Mouse (Mus musculus): ENCODE measurements at regions not wholly inside any gene's neighbourhood (a gene's known extent, or its start where the extent isn't known, plus 50 kb on each side); places are given as distances from the start of the nearest gene placed in this dataset.

DNA sequence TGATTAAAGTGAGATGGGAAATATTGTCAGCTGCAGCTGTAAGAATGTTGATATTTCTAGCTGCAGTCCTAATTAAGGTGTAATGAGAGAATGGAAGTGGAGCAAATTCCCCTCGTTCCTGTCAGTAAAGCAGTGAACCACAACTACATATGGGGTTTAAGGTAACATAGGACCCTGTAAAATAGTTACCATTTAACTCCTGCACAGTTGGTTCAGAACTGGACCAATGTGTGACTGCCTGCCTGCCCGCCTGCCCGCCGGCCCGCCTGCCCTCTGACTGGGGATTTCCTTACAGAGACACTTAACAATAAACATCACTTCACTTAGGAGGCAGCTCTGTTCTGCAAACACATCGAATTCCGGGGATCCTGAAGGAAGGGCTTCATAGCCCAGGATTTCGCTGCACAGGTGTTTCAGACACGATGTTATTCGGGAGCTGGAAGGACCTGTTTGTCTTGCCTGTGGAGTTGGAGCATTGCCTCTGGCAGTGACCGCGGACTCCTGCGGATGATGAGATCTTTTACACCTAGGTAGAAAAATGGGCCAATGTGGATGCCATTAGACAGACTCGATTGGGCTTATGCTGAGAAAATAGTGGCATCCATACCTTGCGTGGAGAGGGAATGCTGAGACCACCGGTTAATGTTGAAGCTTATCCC lies 670.7 kb upstream of the Zeb2 start:
- 41% methylated on average over 16 of the region's 16 CpGs for WGBS
- no peaks in the 10 kb centered on the region for H3K36me3 ChIP-seq (ENCODE audit: control insufficient read depth, insufficient read depth, low read length)
- H3K9ac ChIP-seq (ENCODE audit: low read depth, low read length, severe bottlenecking) = no peak overlapping the region
- no peaks in the 10 kb centered on the region for H3K27me3 ChIP-seq (ENCODE audit: control insufficient read depth, insufficient read depth, low read length)
- no peak for DNase-seq (ENCODE audit: low spot score)
- H3K27ac ChIP-seq (replicated peaks; ENCODE audit: low read depth, low read length) = no peak overlapping the region
- TF ChIP-seq POLR2A (IDR thresholded peaks at IDR 0.05; ENCODE audit: borderline replicate concordance, extremely low read depth, insufficient read depth, insufficient read length) = no peak
- no peaks in the 10 kb centered on the region for H3K9me3 ChIP-seq (ENCODE audit: control insufficient read depth, low read length)
- no peak overlapping the region for H3K4me3 ChIP-seq (replicated peaks; ENCODE audit: low read length)
- no peaks in the 10 kb centered on the region for H3K4me1 ChIP-seq (ENCODE audit: control insufficient read depth, insufficient read depth, low read length)
- ATAC-seq (ENCODE audit: low FRiP score, low read depth) = no peak
- H3K4me2 ChIP-seq (replicated peaks; ENCODE audit: low read depth, low read length, severe bottlenecking) = no peak overlapping the region

DNA sequence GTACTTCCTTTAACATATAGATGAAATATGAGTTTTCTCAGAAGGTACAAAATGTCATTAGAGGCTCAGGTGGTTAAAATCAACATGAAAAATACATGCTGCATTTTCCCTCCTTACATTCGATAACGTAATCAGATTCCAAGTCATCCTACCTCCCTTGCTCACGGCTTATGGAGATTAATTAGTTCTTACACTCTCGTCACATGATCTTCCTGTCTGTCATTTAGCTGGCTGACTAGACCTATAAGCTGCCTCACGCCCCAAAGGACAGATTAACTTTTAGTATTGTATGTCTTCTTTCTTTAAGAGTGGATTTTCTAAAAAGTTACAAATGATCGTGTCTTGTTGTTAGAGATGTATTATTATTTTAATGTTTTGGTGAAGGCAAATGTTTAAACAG lies 669.6 kb upstream of the Zeb2 start:
- Histone ChIP-seq H3K27ac (replicated peaks; ENCODE audit: low read depth, low read length) (no peak overlapping the region), H3K27me3 (ENCODE audit: control insufficient read depth, insufficient read depth, low read length) (no peaks in the 10 kb centered on the region), H3K4me2 (replicated peaks; ENCODE audit: low read depth, low read length, severe bottlenecking) (no peak overlapping the region), H3K9ac (ENCODE audit: low read depth, low read length, severe bottlenecking) (no peak overlapping the region), H3K36me3 (ENCODE audit: control insufficient read depth, insufficient read depth, low read length) (no peaks in the 10 kb centered on the region), H3K9me3 (ENCODE audit: control insufficient read depth, low read length) (no peaks in the 10 kb centered on the region), H3K4me1 (ENCODE audit: control insufficient read depth, insufficient read depth, low read length) (no peaks in the 10 kb centered on the region), H3K4me3 (replicated peaks; ENCODE audit: low read length) (no peak overlapping the region)
- no peak for TF ChIP-seq POLR2A (IDR thresholded peaks at IDR 0.05; ENCODE audit: borderline replicate concordance, extremely low read depth, insufficient read depth, insufficient read length)
- WGBS = 67% methylated on average over 6 of the region's 6 CpGs
- DNase-seq (ENCODE audit: low spot score) = no peak
- no peak for ATAC-seq (ENCODE audit: low FRiP score, low read depth)

DNA sequence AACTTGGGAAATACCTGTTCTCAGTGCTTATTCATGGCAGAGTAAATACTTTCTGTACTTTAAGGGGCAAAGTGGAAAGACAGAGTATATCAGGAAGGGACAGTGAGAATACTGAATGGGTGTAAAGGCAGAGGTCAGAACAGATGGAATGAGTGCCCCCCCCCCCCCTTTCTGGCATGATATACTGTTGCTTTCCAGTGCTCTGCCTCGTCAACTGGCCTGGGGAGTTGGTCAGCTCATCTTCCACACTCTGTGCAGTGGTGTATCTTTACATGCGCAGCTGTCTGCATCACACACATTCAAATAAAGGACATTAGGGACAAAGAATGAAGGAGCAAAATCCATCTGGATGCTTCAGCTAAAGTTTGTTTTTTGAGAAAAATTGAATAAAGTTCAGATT lies 668.5 kb upstream of the Zeb2 start:
- TF ChIP-seq POLR2A (IDR thresholded peaks at IDR 0.05; ENCODE audit: borderline replicate concordance, extremely low read depth, insufficient read depth, insufficient read length) = no peak
- Histone ChIP-seq H3K4me1 (ENCODE audit: control insufficient read depth, insufficient read depth, low read length) (no peaks in the 10 kb centered on the region), H3K4me2 (replicated peaks; ENCODE audit: low read depth, low read length, severe bottlenecking) (no peak overlapping the region), H3K36me3 (ENCODE audit: control insufficient read depth, insufficient read depth, low read length) (no peaks in the 10 kb centered on the region), H3K4me3 (replicated peaks; ENCODE audit: low read length) (no peak overlapping the region), H3K9ac (ENCODE audit: low read depth, low read length, severe bottlenecking) (no peak overlapping the region), H3K27ac (replicated peaks; ENCODE audit: low read depth, low read length) (no peak overlapping the region), H3K9me3 (ENCODE audit: control insufficient read depth, low read length) (no peaks in the 10 kb centered on the region), H3K27me3 (ENCODE audit: control insufficient read depth, insufficient read depth, low read length) (no peaks in the 10 kb centered on the region)
- WGBS = 81% methylated on average over 2 of the region's 2 CpGs
- DNase-seq (ENCODE audit: low spot score) = no peak
- 0 out of 2 replicates have a peak, but pooled peaks have one; percentile 55 for ATAC-seq (ENCODE audit: low FRiP score, low read depth)

DNA sequence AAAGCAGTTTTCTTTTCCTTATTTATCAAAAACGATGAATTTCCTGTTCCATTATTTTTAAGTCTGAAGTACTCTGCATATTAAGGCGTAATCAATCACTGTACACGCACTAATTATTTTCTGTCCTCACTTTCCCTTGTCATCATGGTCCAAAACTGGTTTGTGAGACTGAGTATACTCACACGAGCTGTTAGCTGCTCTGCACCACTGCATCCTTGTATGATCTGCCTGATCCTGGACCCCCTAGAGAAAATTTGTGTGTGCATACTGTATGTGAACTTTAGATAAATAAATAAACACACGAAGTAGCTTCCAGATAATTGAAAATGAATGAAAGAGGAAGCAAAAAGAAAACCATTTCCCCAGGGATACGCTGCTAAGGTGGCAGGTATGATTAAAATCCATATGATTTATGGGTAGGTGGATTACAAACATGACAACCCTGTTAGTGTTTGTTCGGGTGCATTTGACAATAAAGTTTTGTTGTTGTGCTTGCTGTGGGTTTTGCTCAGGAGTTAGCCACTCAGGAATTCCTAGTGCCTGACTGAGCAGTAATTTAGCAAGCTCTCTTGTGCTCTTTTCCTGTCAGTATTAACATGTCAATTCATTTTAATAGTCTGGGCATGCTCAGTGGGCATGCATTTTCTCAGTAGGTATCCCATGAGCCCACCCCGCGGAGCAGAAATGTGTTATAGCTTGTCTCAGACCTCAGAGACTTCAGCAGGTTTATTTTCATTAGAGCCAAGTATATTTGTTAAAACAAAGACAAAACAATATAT lies 666.6 kb upstream of the Zeb2 start:
- Histone ChIP-seq H3K4me2 (replicated peaks; ENCODE audit: low read depth, low read length, severe bottlenecking) (no peak overlapping the region), H3K4me1 (ENCODE audit: control insufficient read depth, insufficient read depth, low read length) (no peaks in the 10 kb centered on the region), H3K9ac (ENCODE audit: low read depth, low read length, severe bottlenecking) (no peak overlapping the region), H3K9me3 (ENCODE audit: control insufficient read depth, low read length) (no peaks in the 10 kb centered on the region), H3K27me3 (ENCODE audit: control insufficient read depth, insufficient read depth, low read length) (no peaks in the 10 kb centered on the region), H3K36me3 (ENCODE audit: control insufficient read depth, insufficient read depth, low read length) (no peaks in the 10 kb centered on the region), H3K27ac (replicated peaks; ENCODE audit: low read depth, low read length) (no peak overlapping the region), H3K4me3 (replicated peaks; ENCODE audit: low read length) (no peak overlapping the region)
- DNase-seq (ENCODE audit: low spot score) (no peak), ATAC-seq (ENCODE audit: low FRiP score, low read depth) (no peak)
- TF ChIP-seq POLR2A (IDR thresholded peaks at IDR 0.05; ENCODE audit: borderline replicate concordance, extremely low read depth, insufficient read depth, insufficient read length) = no peak
- 62% methylated on average over 9 of the region's 9 CpGs for WGBS

DNA sequence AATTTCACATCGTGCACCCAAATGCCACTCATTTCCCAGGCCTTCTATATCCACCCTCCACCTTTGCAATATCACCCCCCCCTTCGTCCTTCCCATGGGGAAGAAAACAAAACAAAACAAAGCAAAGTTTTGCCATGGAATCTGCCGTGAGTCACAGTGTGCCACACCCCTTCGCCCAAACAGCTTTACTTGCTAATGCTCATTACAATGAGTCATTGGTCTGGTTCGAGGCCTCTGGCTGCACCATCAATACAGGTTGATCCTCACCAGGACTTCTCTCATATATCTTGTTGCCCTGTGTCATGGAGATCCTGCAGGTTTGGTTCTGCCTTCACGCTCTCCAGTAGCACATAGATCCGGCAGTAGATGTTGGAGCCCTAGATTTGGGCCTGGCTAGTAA lies 660.3 kb upstream of the Zeb2 start:
- no peak overlapping the region for H3K4me3 ChIP-seq (replicated peaks; ENCODE audit: low read length)
- H3K9ac ChIP-seq (ENCODE audit: low read depth, low read length, severe bottlenecking) = no peak overlapping the region
- 0 out of 2 replicates have a peak, but pooled peaks cover 3% of the 10 kb centered on the region for H3K4me1 ChIP-seq (ENCODE audit: control insufficient read depth, insufficient read depth, low read length)
- TF ChIP-seq POLR2A (IDR thresholded peaks at IDR 0.05; ENCODE audit: borderline replicate concordance, extremely low read depth, insufficient read depth, insufficient read length) = no peak
- WGBS = 91% methylated on average over 7 of the region's 7 CpGs
- H3K36me3 ChIP-seq (ENCODE audit: control insufficient read depth, insufficient read depth, low read length) = no peaks in the 10 kb centered on the region
- H3K9me3 ChIP-seq (ENCODE audit: control insufficient read depth, low read length) = no peaks in the 10 kb centered on the region
- ATAC-seq (ENCODE audit: low FRiP score, low read depth) (no peak), DNase-seq (ENCODE audit: low spot score) (no peak)
- no peak overlapping the region for H3K27ac ChIP-seq (replicated peaks; ENCODE audit: low read depth, low read length)
- H3K4me2 ChIP-seq (replicated peaks; ENCODE audit: low read depth, low read length, severe bottlenecking) = no peak overlapping the region
- no peaks in the 10 kb centered on the region for H3K27me3 ChIP-seq (ENCODE audit: control insufficient read depth, insufficient read depth, low read length)

Data from limb, embryonic 14.5 days (tissue).